Mouse (Mus musculus): ENCODE measurements around the gene BC051019. TPM values are rescaled to one million over a fixed set of nuclear protein-coding genes. Genes with fewer than 3 reads are reported as not detected.

Gene BC051019
- polyA plus RNA-seq, 1 experiment from 2014 or later, result 0.08 TPM

- H3K27ac ChIP-seq (ENCODE audit: low read depth), result no peak overlapping the region
Observed at GRCm38 (mm10) chr7:109690961-109691360, 32.7 kb downstream of the BC051019 start.

GRCm38 (mm10) chr7:109690101-109690500, 33.5 kb downstream of the BC051019 start:
- ATAC-seq, result no peak
- no peak overlapping the region for H3K4me3 ChIP-seq (ENCODE audit: low read depth, low read length)
- H3K4me1 ChIP-seq (ENCODE audit: insufficient read depth), result no peaks in the 10 kb centered on the region; the same call in 1 of the 2 replicates
- H3K36me3 ChIP-seq (replicated peaks; ENCODE audit: insufficient read depth, low read length), result no peaks in the 10 kb centered on the region
- no peak overlapping the region for H3K4me2 ChIP-seq (ENCODE audit: low read depth, low read length)
- no peak for DNase-seq
- H3K27ac ChIP-seq (ENCODE audit: low read depth), result no peak overlapping the region
- TF ChIP-seq EP300 (IDR thresholded peaks at IDR 0.05; ENCODE audit: low read depth) (no peak), CTCF (IDR thresholded peaks at IDR 0.05; ENCODE audit: low read depth) (peak; percentile 43)
- H3K9ac ChIP-seq (replicated peaks), result no peak overlapping the region
- no peaks in the 10 kb centered on the region for H3K27me3 ChIP-seq (ENCODE audit: insufficient read depth, low read length)
- WGBS (ENCODE audit: insufficient replicate concordance), result 81% methylated on average over 3 of the region's 3 CpGs
- H3K9me3 ChIP-seq (ENCODE audit: low read length), result no peaks in the 10 kb centered on the region

More at GRCm38 (mm10) chr7:109690961-109691360, 32.7 kb downstream of the BC051019 start:
- Histone ChIP-seq H3K4me1 (ENCODE audit: insufficient read depth) (no peaks in the 10 kb centered on the region; the same call in 1 of the 2 replicates), H3K9me3 (ENCODE audit: low read length) (no peaks in the 10 kb centered on the region), H3K36me3 (replicated peaks; ENCODE audit: insufficient read depth, low read length) (no peaks in the 10 kb centered on the region), H3K4me2 (ENCODE audit: low read depth, low read length) (no peak overlapping the region), H3K4me3 (ENCODE audit: low read depth, low read length) (no peak overlapping the region), H3K9ac (replicated peaks) (no peak overlapping the region), H3K27me3 (ENCODE audit: insufficient read depth, low read length) (no peaks in the 10 kb centered on the region)
- no peak for TF ChIP-seq EP300 (IDR thresholded peaks at IDR 0.05; ENCODE audit: low read depth)
- no peak for TF ChIP-seq CTCF (IDR thresholded peaks at IDR 0.05; ENCODE audit: low read depth)
- 81% methylated on average over 5 of the region's 5 CpGs for WGBS (ENCODE audit: insufficient replicate concordance)
- ATAC-seq, result no peak
- no peak for DNase-seq

GRCm38 (mm10) chr7:109686585-109687128, 37.0 kb downstream of the BC051019 start:
- Histone ChIP-seq H3K36me3 (replicated peaks; ENCODE audit: insufficient read depth, low read length) (no peaks in the 10 kb centered on the region), H3K27ac (ENCODE audit: low read depth) (no peak overlapping the region), H3K4me3 (ENCODE audit: low read depth, low read length) (no peak overlapping the region), H3K27me3 (ENCODE audit: insufficient read depth, low read length) (no peaks in the 10 kb centered on the region), H3K9me3 (ENCODE audit: low read length) (no peaks in the 10 kb centered on the region), H3K4me2 (ENCODE audit: low read depth, low read length) (no peak overlapping the region), H3K4me1 (ENCODE audit: insufficient read depth) (no peaks in the 10 kb centered on the region; the same call in 1 of the 2 replicates), H3K9ac (replicated peaks) (no peak overlapping the region)
- ATAC-seq (no peak), DNase-seq (no peak)
- 56% methylated on average over 9 of the region's 9 CpGs for WGBS (ENCODE audit: insufficient replicate concordance)
- TF ChIP-seq CTCF (IDR thresholded peaks at IDR 0.05; ENCODE audit: low read depth), result no peak
- TF ChIP-seq EP300 (IDR thresholded peaks at IDR 0.05; ENCODE audit: low read depth), result no peak

- no peaks in the 10 kb centered on the region for H3K4me1 ChIP-seq (ENCODE audit: insufficient read depth)
- no peaks in the 10 kb centered on the region for H3K9me3 ChIP-seq (ENCODE audit: low read length)
- TF ChIP-seq CTCF (IDR thresholded peaks at IDR 0.05; ENCODE audit: low read depth), result no peak
- no peak overlapping the region for H3K9ac ChIP-seq (replicated peaks)
- no peak overlapping the region for H3K4me3 ChIP-seq (ENCODE audit: low read depth, low read length)
- no peaks in the 10 kb centered on the region for H3K36me3 ChIP-seq (replicated peaks; ENCODE audit: insufficient read depth, low read length)
- WGBS (ENCODE audit: insufficient replicate concordance), result 92% methylated on average over 1 of the region's 1 CpGs
- ATAC-seq (no peak), DNase-seq (no peak)
- H3K4me2 ChIP-seq (ENCODE audit: low read depth, low read length), result no peak overlapping the region
- no peak overlapping the region for H3K27ac ChIP-seq (ENCODE audit: low read depth)
- no peaks in the 10 kb centered on the region for H3K27me3 ChIP-seq (ENCODE audit: insufficient read depth, low read length)
Observed at GRCm38 (mm10) chr7:109680879-109681278, 42.8 kb downstream of the BC051019 start.

- no peaks in the 10 kb centered on the region for H3K4me1 ChIP-seq (ENCODE audit: insufficient read depth)
- 82% methylated on average over 2 of the region's 2 CpGs for WGBS (ENCODE audit: insufficient replicate concordance)
- H3K4me3 ChIP-seq (ENCODE audit: low read depth, low read length), result no peak overlapping the region
- H3K36me3 ChIP-seq (replicated peaks; ENCODE audit: insufficient read depth, low read length), result no peaks in the 10 kb centered on the region
- H3K4me2 ChIP-seq (ENCODE audit: low read depth, low read length), result no peak overlapping the region
- no peaks in the 10 kb centered on the region for H3K9me3 ChIP-seq (ENCODE audit: low read length)
- ATAC-seq (no peak), DNase-seq (no peak)
- H3K9ac ChIP-seq (replicated peaks), result no peak overlapping the region
- H3K27me3 ChIP-seq (ENCODE audit: insufficient read depth, low read length), result no peaks in the 10 kb centered on the region
- no peak for TF ChIP-seq EP300 (IDR thresholded peaks at IDR 0.05; ENCODE audit: low read depth)
- TF ChIP-seq CTCF (IDR thresholded peaks at IDR 0.05; ENCODE audit: low read depth), result peak; percentile 15; the same call in 1 of the 2 replicates
- no peak overlapping the region for H3K27ac ChIP-seq (ENCODE audit: low read depth)
Observed at GRCm38 (mm10) chr7:109680284-109680683, 43.4 kb downstream of the BC051019 start.

- no peaks in the 10 kb centered on the region for H3K27me3 ChIP-seq (ENCODE audit: insufficient read depth, low read length)
- TF ChIP-seq CTCF (IDR thresholded peaks at IDR 0.05; ENCODE audit: low read depth) (no peak), EP300 (IDR thresholded peaks at IDR 0.05; ENCODE audit: low read depth) (no peak)
- H3K4me3 ChIP-seq (ENCODE audit: low read depth, low read length), result no peak overlapping the region
- H3K36me3 ChIP-seq (replicated peaks; ENCODE audit: insufficient read depth, low read length), result no peaks in the 10 kb centered on the region
- H3K27ac ChIP-seq (ENCODE audit: low read depth), result no peak overlapping the region
- DNase-seq (no peak), ATAC-seq (no peak)
- H3K4me1 ChIP-seq (ENCODE audit: insufficient read depth), result peaks cover 5% of the 10 kb centered on the region
- no peak overlapping the region for H3K4me2 ChIP-seq (ENCODE audit: low read depth, low read length)
- WGBS (ENCODE audit: insufficient replicate concordance), result 52% methylated on average over 4 of the region's 4 CpGs
- no peaks in the 10 kb centered on the region for H3K9me3 ChIP-seq (ENCODE audit: low read length)
- H3K9ac ChIP-seq (replicated peaks), result no peak overlapping the region
Observed at GRCm38 (mm10) chr7:109674944-109675628, 48.6 kb downstream of the BC051019 start.
